Mouse (Mus musculus) stomach, postnatal 0 days (tissue): ENCODE results near the gene Gria2. TPM values are rescaled to one million over a fixed set of nuclear protein-coding genes. Genes with fewer than 3 reads are reported as not detected.

Experiments used
- ATAC-seq: fragments of 200-750 bp; cut with Nextera tagmentation; 2 replicates; pipeline ENCODE4 v1.8.0; 2017; ENCODE audit not compliant: low FRiP score, low TSS enrichment
- DNase-seq: peaks from one replicate; pipeline ENCODE4 v3.0.0-alpha.2; 2016; ENCODE audit warnings: low spot score
- H3K27ac ChIP-seq: fragments of 300-500 bp; sonication (generic); replicated peaks from 2 replicates; pipeline ENCODE4 v1.5.1; 2014; ENCODE audit warnings: mild to moderate bottlenecking, control low read depth
- H3K27me3 ChIP-seq: fragments of 300-500 bp; sonication (generic); 2 replicates; pipeline ENCODE4 v1.6.1; 2014; ENCODE audit warnings: low read length; ENCODE audit not compliant: control insufficient read depth, insufficient read depth
- H3K36me3 ChIP-seq: fragments of 300-500 bp; sonication (generic); 2 replicates; pipeline ENCODE4 v1.6.1; 2014; ENCODE audit warnings: low read length, mixed read lengths; ENCODE audit not compliant: control insufficient read depth, insufficient read depth
- H3K4me1 ChIP-seq: fragments of 300-500 bp; sonication (generic); replicated peaks from 2 replicates; pipeline ENCODE4 v1.6.1; 2014; ENCODE audit warnings: antibody characterized with exemption; ENCODE audit not compliant: control insufficient read depth, insufficient read depth
- H3K4me2 ChIP-seq: fragments of 300-500 bp; sonication (generic); replicated peaks from 2 replicates; pipeline ENCODE4 v1.6.1; 2014; ENCODE audit warnings: low read depth, mild to moderate bottlenecking, control low read depth, moderate library complexity
- H3K4me3 ChIP-seq: fragments of 300-500 bp; sonication (generic); 2 replicates; pipeline ENCODE4 v1.5.1; 2014; ENCODE audit warnings: low read depth, low read length, control low read depth
- H3K9ac ChIP-seq: fragments of 300-500 bp; sonication (generic); 2 replicates; pipeline ENCODE4 v1.6.1; 2014; ENCODE audit warnings: mild to moderate bottlenecking, low read length, control low read depth, mixed read lengths
- H3K9me3 ChIP-seq: fragments of 300-500 bp; sonication (generic); 2 replicates; pipeline ENCODE4 v1.6.1; 2016; ENCODE audit warnings: low read length; ENCODE audit not compliant: control insufficient read depth
- CTCF ChIP-seq: IDR thresholded peaks from 2 replicates; pipeline ENCODE4 v1.5.1; 2016; ENCODE audit warnings: antibody characterized with exemption, low read depth, mild to moderate bottlenecking, moderate library complexity
- EP300 ChIP-seq: optimal IDR thresholded peaks from 2 replicates; pipeline ENCODE3; 2016; ENCODE audit warnings: antibody characterized with exemption
- WGBS: fragments of 180-500 bp; shearing (Covaris S2); extraction: QIAGEN DNeasy Blood & Tissue Kit; methylation state at CpG from one replicate; pipeline ENCODE4 v1.1.7; 2014; 5-methylcytosine and 5-hydroxymethylcytosine counted together
- polyA plus RNA-seq: library from polyadenylated mRNA; unstranded; fragments of >200 nt; fragmentation: Nextera tagmentation; extraction: Ambion mirVana; gene quantifications from 2 replicates; pipeline ENCODE4 v1.2.1, GENCODE M21; 2015

Gria2 gene
- polyA plus RNA-seq, 1 experiment from 2014 or later = 0.96 TPM

DNA sequence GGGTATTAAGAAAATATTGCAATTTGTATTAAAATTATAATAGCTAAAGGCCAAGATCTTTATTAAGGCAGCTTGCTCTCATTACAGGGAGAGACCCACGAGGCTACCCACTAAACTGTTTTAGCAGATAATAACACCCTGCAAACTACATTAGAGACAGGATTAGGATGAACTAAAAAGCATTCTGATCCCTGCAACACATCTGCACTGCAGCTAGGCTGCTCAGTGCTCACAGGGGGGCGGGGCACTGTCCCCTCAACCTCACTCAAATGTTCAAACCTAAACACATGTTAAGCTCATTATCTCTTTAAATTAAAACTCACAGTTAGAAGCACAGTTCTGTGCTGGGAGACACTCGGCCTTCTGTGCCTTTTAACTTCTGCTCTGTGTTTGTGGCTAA is 89.5 kb downstream of the Gria2 start:
- Histone ChIP-seq H3K27me3 (no peaks in the 10 kb centered on the region), H3K4me3 (no peak overlapping the region), H3K9me3 (no peaks in the 10 kb centered on the region), H3K36me3 (no peaks in the 10 kb centered on the region), H3K27ac (no peak overlapping the region), H3K4me2 (no peak overlapping the region), H3K4me1 (no peaks in the 10 kb centered on the region), H3K9ac (no peak overlapping the region)
- TF ChIP-seq EP300 (no peak), CTCF (no peak)
- DNase-seq (no peak), ATAC-seq (no peak)
- 41% methylated on average over 3 of the region's 3 CpGs for WGBS

GRCm38 (mm10) chr3:80708992-80709391 is 93.6 kb downstream of the Gria2 start:
- Histone ChIP-seq H3K4me1 (no peaks in the 10 kb centered on the region), H3K36me3 (no peaks in the 10 kb centered on the region), H3K27ac (no peak overlapping the region), H3K4me3 (no peak overlapping the region), H3K27me3 (no peaks in the 10 kb centered on the region), H3K4me2 (no peak overlapping the region), H3K9me3 (no peaks in the 10 kb centered on the region), H3K9ac (no peak overlapping the region)
- DNase-seq = no peak
- TF ChIP-seq EP300 (no peak), CTCF (no peak)
- 0 out of 2 replicates have a peak, but pooled peaks have one; percentile 12 for ATAC-seq

DNA sequence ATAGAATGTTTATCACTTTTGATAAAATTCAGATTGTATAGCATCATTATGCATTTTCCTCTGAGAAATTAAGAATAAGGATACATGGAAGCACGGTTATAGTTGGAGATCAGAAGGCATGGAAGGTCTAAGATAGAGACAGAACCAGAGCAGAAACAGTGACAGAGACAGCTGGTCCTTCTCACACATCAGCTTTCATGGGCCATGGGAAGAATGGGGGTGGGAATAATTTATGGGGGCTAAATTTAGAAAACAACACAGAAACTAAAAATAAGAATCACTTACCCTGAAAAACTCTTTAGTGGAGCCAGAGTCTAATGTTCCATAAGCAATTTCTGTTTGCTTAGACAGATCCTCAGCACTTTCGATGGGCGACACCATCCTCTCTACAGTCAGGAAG is 100.5 kb downstream of the Gria2 start:
- no peak overlapping the region for H3K27ac ChIP-seq
- WGBS = 80% methylated on average over 3 of the region's 3 CpGs
- no peaks in the 10 kb centered on the region for H3K4me1 ChIP-seq
- H3K36me3 ChIP-seq = no peaks in the 10 kb centered on the region
- no peak for TF ChIP-seq CTCF
- TF ChIP-seq EP300 = no peak
- DNase-seq (no peak), ATAC-seq (no peak)
- H3K4me3 ChIP-seq = no peak overlapping the region
- no peak overlapping the region for H3K9ac ChIP-seq
- no peak overlapping the region for H3K4me2 ChIP-seq
- H3K9me3 ChIP-seq = no peaks in the 10 kb centered on the region
- no peaks in the 10 kb centered on the region for H3K27me3 ChIP-seq

DNA sequence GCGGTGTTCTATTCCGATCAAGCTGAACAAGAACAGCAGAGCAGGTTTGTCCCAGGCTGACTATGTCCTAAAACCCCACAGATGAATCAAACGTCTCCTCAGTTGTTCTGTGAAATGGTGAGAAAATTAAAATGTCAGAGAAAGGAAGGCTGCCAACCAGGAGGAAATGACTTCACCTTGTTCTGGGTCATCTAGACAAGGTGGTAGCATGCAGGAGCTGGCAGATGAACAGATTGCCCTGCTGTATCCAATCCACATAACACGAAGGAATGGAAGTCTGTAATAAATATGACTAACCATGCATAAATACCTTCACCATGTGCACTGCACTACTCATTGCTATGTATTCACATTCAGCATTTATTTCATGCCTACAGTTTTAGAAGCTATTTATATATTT is 105.1 kb downstream of the Gria2 start:
- H3K4me1 ChIP-seq = no peaks in the 10 kb centered on the region
- H3K36me3 ChIP-seq = no peaks in the 10 kb centered on the region
- no peak for ATAC-seq
- 81% methylated on average over 4 of the region's 4 CpGs for WGBS
- no peak overlapping the region for H3K9ac ChIP-seq
- no peak for TF ChIP-seq EP300
- no peak for TF ChIP-seq CTCF
- no peaks in the 10 kb centered on the region for H3K27me3 ChIP-seq
- DNase-seq = no peak
- H3K4me3 ChIP-seq = no peak overlapping the region
- no peak overlapping the region for H3K27ac ChIP-seq
- H3K4me2 ChIP-seq = no peak overlapping the region
- no peaks in the 10 kb centered on the region for H3K9me3 ChIP-seq

GRCm38 (mm10) chr3:80694965-80695364 is 107.7 kb downstream of the Gria2 start:
- Histone ChIP-seq H3K9me3 (no peaks in the 10 kb centered on the region), H3K4me1 (no peaks in the 10 kb centered on the region), H3K27me3 (no peaks in the 10 kb centered on the region), H3K9ac (no peak overlapping the region), H3K36me3 (no peaks in the 10 kb centered on the region), H3K4me3 (no peak overlapping the region), H3K4me2 (no peak overlapping the region), H3K27ac (no peak overlapping the region)
- WGBS = 94% methylated on average over 8 of the region's 8 CpGs
- ATAC-seq (no peak), DNase-seq (no peak)
- TF ChIP-seq CTCF (no peak), EP300 (no peak)

DNA sequence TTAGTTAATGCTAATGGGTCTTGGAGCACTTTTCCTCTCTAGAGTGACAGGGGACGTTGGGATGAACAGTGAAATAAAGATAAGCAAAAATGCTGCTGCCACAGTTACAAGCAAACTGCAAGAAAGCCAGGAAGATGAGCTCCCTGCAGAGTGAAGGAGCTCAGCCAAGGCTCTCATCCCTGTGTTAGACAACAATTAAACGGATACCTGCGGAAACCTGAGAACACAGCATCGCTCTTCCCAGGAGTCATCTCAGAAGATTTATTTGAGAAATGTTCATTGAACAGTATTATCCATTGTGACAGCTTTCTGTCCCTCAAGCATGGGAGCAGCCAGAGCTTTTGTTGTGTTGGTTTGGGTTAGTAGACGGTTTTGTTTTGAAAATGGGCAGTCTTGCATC is 137.5 kb downstream of the Gria2 start:
- Histone ChIP-seq H3K27me3 (no peaks in the 10 kb centered on the region), H3K36me3 (no peaks in the 10 kb centered on the region), H3K4me1 (no peaks in the 10 kb centered on the region), H3K27ac (no peak overlapping the region), H3K9ac (no peak overlapping the region), H3K4me3 (no peak overlapping the region), H3K9me3 (no peaks in the 10 kb centered on the region), H3K4me2 (no peak overlapping the region)
- TF ChIP-seq CTCF (no peak), EP300 (no peak)
- 72% methylated on average over 5 of the region's 5 CpGs for WGBS
- ATAC-seq (no peak), DNase-seq (no peak)
